Mouse (Mus musculus) ES-Bruce4 (cell line): ENCODE data around the gene Rassf3.

Experiments used
- CTCF ChIP-seq: IDR thresholded peaks from one replicate; pipeline ENCODE4 v1.8.1; 2011; ENCODE audit warnings: low read depth, low read length
- EP300 ChIP-seq: IDR thresholded peaks from 2 replicates; pipeline ENCODE4 v1.6.1; 2011; ENCODE audit warnings: low read depth, low read length; ENCODE audit not compliant: insufficient read depth
- POLR2A ChIP-seq: IDR thresholded peaks from one replicate; pipeline ENCODE4 v1.8.1; 2011; ENCODE audit warnings: low read length; ENCODE audit not compliant: insufficient read depth

- TF ChIP-seq POLR2A (no peak), CTCF (no peak), EP300 (no peak)
Observed at GRCm38 (mm10) chr10:121386347-121386746, 89.8 kb downstream of the Rassf3 start.
